Mouse (Mus musculus): ENCODE data around the gene Lyst. TPM values are rescaled to one million over a fixed set of nuclear protein-coding genes. Genes with fewer than 3 reads are reported as not detected.

Gene Lyst
- polyA plus RNA-seq, 1 experiment from 2014 or later, result 16.3 TPM

DNA sequence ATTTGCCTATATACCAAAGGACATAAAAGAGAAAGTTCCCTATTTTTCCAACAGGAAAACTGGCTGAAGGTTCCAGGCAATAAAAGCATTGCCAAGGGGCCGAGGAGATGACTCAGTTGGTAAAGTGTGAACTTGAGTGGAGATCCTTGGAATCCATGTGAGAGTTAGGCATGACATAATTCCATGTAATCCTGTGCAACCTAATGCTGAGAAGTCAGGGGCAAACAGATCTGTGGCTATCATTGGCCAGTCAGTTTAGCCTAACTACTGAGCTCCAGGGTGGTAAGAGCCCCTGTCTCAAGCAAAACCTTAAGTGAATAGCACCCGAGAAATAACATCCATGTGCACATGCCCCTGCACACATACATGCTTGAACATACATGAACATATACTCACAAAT, 17.3 kb upstream of the Lyst start:
- DNase-seq (ENCODE audit: low spot score), result no peak

DNA sequence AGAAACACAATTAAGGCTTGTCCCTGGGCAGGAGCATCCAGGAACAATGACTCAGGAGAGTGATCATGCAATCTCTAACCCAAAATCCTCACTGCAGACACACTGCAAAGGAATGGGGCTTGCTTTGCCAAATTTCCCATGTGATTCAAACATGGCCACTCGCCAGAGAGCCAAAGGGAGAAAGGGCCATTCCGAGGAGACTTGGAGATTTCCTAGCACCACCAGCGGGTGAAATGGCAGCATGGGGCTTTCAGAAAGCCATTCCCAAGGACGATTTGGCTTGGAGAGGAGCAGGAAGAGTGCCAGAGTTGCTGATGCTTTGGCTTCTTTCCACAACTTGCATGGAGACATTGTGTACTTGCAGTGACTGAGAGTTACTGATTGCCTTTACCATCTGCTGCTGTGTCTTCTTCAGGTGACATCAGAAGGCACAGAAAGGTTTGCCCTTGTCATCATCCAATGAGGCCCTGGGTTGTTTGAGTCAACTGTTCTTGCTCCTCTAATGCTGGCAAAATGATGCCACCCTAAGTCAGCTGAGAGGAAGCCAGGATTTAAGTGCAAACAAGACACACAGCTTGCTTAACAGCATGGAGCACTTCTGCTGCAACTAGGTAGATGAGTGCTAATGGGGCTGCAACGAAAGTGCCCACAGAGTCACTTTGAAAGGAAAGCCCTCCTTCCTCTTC, 16.5 kb upstream of the Lyst start:
- DNase-seq (ENCODE audit: low spot score), result no peak

DNA sequence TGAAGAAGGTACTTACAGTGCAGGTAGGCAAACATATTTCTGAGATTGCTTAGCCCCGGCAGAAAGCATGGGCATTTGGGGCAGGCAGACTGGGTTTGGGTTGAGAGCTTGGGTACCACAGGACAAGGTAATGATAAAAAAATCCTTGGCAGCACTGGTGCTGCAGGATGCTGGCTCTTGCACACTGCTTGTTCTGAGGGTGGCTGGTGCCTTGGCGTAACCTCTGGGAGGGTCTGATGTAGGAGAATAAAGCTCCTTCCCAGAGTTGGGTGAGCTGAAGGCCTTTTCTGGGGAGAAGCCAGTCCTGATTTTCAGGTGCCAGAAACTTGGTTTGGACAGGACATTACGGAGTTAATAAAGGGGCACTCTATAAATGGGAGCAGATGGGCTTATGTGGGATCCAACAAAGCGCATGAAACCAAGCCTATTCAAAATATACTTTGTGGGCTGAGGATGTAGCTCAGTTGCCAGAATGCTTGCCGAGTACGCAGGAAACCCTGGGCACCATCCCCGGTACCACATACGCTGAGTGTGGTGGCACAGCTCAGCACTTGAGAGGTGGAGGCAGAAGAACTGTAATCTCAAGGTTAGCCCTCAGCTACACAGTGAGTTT, 15.8 kb upstream of the Lyst start:
- DNase-seq (ENCODE audit: low spot score), result no peak

DNA sequence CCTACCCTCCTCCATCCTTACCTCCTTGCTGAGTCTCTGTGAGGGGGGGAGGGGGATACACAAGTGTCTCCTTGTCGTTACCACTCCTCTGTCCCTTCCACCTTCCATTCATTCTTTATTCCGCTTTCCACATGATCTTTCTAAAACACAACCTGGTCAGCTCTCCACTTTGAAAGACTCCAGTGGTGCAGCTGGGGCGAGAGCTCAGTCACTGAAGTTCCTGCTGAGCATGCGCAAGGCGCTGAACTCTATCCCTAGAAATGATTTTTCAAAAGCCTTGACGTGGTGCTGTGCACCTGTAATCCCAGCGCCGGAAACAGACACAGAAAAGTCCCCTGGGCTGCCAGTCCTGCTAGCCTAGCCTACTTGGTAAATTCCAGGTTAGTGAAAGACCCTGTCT, 15.1 kb upstream of the Lyst start:
- no peak for DNase-seq (ENCODE audit: low spot score)

DNA sequence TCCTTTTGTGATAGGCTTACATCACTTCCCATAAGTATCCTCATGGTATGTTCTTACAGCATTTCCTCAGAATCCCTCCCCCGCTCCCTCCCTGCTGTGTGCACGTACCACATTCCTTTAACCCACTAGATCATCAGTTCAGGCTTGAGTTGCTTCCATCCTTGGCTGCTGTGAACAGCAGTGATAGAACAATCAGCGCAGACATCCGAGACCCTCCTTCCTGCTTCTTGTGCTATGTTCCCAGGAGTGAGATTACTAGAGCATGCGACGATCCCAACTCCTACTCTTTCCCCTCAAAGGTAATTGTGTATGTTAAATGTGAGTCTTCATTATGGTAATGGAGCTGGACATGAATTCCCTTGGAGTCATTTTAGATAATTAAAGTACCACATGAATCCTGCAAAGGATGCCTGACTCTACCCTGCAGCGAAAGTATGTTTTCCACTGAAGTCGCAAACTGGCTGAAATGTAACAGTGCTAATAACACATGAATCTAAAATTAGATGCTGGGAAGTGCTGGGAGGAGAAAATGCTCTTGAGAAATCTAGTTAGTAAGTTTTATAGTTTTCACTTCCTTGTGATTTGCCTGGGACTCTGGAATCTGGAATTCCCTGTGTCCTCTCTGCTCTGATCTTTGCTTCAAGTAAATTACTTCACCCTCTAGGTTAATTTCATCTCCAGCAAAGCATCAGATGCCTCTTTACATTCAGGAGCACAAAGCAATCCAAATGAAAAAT, 13.6 kb upstream of the Lyst start:
- no peak for DNase-seq (ENCODE audit: low spot score)

DNA sequence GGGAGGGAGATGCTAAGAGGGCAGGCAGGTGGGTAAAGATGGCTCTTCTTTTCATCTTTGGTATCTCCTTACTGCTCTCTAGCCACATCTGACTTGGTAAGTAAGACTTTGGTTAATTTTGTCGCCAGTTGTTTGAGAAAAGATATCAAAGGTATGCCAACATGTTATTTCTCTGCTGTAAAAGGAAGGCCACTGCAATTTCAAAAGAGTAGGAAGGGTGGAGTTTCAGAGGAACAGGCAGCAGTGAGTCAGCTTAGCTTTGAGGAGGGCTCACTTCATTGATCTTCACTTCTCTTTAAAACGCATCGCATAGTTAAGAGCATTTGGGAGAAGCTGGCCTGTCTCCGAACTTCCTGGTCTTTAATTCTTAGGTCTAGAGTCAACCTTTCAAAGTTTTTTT, 8.2 kb upstream of the Lyst start:
- DNase-seq (ENCODE audit: low spot score), result no peak

DNA sequence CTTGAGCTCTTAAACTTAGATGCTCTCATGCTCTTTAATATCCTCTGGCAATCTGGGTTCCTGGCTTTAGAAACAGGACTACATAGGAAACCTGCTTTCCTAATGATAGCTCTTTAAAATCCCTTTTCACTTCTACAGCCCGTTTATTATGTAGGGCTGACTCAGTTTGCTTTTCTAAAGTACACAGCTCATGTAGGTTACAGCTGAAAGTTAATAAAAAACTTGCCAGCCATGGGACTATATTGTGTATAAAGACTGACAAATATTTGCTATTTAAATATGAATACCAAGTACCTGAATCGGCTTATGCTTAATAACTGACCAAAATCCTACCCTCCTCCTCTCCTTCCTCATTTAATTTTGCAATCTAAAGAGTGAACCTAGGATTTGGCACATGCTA, 6.7 kb upstream of the Lyst start:
- no peak for DNase-seq (ENCODE audit: low spot score)

DNA sequence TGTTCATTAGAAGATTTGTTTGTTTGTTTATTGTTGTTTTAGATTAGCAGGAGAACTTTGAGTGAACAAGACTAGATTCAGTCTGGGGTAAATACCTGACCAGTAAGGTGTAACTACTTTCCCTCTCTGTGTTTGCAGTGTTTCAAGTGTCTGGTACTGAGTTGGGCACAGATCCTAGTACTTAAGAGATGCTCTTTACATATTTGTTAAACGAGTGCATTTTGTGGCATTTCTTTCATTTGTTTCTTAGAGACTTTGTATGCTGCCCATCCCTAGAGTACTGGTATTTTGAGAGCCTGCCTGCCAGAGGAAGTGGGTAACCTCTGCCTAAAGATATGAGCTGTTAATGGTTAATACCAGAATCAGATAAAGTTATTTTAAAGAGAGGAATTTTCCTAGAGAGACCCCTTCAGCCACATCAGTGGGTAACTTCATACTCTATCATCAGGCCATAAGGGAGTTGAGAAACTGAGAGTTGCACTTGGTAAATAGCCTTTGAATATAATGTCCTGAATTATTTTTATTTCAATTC, 2.5 kb upstream of the Lyst start:
- no peak for DNase-seq (ENCODE audit: low spot score)

DNA sequence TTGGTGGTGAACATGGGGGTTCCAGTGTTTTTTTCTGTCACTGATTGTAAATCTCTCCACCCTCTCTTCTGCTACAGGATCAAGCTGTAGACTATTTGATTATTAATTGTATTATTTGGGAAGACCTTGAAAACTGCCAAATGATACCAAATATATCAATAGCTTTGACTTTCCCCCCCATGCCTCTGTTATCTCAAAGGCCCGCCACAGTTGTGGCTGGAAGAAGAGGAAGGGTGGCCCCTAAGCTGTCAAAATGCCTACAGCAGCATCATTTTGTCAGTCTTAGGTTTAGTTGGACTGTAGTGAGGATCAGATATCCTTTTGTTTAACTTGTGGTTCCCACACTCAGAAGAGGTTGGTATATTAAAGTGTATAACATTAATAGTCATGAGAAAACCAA, 1.7 kb upstream of the Lyst start:
- DNase-seq (ENCODE audit: low spot score), result no peak

DNA sequence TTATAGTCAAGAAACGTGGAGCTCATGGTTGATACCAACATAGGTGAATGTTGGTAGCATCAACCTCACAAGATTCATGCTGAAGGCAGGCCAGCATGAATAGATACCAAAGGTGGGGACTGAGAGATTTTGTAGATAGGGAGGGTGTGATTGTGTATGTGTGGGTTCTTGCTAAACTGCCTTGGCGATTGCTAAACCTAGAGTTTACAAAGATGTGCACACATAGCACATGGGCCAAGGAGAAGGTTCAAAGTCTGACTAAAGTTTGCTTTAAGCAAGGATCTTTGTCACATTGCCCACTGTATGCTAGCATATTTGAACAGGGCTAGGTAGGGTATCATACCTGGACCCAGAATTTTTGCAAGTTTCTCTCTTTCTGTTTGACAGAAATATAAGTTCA, 1.2 kb upstream of the Lyst start:
- DNase-seq (ENCODE audit: low spot score), result no peak

DNA sequence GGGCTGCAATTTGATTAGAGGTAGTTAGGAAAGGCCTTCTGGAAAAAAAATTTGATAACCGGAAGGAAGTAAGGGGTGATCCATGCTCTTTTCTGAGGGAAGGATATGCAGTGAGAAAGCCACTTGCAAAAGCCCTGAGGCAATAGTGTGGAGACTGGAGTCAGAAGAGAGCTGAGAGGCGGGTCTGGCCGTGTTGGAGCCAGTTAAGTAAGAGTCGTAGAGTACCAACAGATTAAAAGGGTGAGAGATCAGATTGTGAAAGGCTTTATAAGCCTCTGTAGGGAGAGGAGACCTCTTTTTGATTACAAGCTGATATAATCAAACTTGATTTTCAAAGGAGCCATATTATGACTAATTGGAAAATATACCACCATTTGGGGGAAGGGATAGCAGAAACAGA, 1.7 kb downstream of the Lyst start:
- no peak for DNase-seq (ENCODE audit: low spot score)

DNA sequence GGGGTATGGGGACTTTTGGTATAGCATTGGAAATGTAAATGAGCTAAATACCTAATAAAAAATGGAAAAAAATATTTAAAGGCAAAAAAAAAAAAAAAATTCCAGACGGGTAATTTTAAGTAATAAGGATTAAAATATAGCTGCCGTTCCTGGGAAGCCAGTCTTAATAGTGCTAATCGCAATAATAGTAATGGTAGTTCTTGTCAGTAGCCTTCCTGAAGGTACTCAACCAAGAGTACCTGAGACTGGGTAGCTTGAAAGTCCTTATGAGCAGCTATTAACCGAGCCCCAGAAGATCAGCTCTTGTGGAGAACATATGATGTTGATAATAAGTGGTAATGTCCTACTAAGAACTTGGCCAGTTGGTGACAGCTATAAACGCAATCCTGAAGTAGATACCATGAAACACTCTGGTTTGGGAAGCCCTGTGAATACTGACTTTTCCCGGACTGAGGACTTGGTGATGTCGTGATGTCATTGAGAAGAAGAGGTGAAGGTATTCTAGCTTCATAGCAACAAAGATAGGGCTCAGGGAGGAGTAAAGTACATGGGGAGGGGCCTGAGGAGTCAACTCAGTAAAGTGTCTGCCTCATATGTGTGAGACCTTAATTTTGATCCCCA, 6.3 kb downstream of the Lyst start:
- DNase-seq (ENCODE audit: low spot score), result no peak

DNA sequence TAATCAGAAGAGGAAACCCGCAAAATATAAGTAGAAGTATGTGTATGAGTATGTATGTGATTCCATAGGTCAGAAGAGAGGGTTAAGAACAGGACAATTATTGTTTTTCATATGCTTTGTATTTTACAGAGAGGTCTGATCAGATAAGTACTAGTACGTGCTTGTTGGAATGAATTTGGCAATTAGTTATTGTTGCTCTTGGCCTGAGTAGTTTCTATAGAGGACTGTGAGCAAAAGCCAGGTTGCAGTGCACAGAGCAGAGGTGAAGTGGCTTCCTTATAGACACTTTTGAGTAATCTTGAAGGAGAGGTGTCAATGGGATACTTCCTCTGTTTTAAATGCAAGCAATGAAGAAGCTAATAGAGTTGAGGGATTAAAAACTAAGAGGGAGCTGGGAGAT, 7.7 kb downstream of the Lyst start:
- no peak for DNase-seq (ENCODE audit: low spot score)

DNA sequence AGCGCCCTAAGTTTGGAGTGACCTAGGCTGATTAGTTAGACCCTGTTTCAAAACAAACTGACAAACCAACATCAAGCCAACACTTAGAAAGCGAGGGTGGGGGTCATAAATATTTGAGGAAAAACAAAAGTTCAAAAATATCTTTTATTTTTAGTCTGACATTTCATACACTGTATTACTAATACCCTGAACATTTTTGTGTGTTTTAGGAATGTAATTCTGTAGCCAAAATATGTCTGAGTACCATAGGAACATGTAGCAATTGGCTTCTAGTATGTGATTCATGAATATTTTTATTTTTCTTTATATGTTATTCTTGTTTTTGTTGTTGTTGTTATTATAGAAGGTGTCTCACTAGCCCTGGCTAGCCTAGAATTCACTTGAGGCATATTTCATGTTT, 11.2 kb downstream of the Lyst start:
- no peak for DNase-seq (ENCODE audit: low spot score)

DNA sequence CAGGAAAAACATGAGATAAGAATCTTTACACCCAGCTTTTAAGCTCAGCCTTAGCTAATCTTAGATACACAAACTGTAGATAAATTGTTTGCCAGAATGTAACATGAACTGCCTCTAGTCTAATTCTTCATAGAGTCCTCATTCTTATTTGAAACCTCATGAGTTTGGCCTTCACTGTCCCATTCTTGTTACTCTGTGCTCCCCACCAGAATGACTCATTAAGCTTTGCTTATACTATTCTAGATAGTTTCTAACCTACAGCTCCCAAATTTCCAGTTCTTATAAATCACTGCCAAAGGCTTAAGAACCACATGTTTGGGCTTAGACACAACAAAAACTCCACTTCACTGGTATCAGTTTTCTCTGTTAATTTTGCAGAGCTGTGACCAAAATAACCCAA, 16.0 kb downstream of the Lyst start:
- no peak for DNase-seq (ENCODE audit: low spot score)

DNA sequence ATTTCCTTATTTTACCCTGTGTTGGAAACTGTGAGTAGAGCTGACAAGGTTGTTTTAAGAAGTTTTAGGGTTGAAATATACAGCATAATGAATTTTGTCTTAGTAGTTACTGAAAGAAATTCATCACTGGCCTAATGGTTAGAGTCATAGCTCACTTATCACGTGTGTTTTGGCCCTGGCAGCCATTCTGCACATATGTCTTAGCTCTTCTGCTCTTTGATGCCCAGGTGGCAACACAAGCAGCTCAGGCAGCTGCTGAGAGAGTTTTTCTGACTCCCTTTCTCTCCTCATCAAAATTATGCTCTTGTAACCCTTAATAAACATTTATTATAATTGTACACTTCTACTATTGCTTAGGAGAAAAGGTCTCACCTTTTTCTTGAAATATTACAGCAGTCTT, 18.1 kb downstream of the Lyst start:
- DNase-seq (ENCODE audit: low spot score), result peak; percentile 49

DNA sequence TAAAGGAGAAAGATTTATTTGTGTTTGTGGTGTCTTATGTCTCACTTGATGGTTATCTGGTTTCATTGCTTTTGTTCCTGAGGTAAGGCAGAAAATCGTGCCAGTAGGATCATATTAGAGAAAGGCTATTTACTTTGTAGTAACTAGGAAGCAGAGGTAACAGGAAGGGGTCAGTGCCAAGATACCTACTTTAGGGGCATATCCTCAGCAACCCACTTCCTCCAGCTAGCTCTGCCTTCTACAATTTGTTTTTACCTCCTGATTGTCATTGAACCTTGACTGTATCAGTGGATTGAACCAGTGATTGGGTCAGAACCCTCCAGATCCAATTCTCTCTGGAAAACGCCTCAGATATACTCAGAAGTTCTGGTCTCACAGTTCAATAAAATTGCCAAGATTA, 19.5 kb downstream of the Lyst start:
- no peak for DNase-seq (ENCODE audit: low spot score)

DNA sequence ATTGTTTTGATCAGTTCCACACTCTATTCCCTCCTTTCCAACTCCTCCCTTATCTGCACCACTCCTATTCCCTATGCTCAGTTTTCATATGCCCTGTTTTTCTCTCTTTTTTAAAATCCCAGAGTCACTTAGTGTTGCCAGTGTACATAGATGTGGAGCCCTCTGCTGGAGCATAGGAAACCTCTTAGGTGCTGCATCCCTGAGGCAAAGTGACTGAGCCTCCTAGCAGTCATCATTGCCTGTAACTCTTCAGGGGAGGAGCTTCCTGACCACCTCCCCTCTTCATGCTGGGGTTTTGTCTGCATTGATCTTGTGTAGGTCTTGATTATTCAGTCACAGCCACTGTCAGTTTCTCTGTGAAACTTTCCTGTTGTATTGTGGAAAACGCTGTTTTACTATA, 22.7 kb downstream of the Lyst start:
- peak; percentile 80 for DNase-seq (ENCODE audit: low spot score)

DNA sequence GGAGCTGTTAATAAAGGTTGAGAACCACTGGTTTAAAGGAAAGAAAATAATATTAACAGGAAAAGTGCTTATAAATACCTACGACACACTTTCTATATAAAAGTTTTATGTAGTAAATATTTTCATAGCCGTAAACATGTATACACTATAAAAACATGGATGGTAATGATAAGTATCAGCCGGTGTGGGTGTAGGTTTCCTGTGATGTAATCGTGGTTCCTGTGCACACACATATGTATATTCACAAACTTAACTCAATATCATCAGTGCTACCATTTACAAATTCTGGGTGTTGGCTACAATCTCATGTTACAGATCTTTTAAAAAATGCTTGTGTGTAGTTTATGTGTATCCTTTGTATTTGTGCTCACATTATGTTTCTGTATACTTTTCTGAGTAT, 24.0 kb downstream of the Lyst start:
- no peak for DNase-seq (ENCODE audit: low spot score)

DNA sequence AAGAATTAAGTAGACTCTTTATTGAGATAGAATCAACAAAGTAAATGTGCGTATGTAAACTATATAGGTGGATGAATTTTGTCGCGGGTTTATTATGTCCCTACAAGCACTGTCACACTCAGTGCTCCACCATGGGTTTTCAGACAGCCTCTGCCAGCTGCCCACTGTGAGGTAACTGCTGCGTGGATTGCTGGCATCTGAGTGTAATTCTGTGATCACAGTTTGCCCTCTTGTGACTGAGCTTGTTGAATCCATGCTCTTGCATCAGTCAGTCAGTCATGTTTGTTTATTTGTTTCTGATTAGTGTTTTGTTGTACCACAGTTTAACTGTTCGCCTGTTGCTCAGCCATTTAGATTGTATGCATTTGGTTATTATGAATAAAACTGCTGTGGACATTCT, 31.3 kb downstream of the Lyst start:
- no peak for DNase-seq (ENCODE audit: low spot score)

DNA sequence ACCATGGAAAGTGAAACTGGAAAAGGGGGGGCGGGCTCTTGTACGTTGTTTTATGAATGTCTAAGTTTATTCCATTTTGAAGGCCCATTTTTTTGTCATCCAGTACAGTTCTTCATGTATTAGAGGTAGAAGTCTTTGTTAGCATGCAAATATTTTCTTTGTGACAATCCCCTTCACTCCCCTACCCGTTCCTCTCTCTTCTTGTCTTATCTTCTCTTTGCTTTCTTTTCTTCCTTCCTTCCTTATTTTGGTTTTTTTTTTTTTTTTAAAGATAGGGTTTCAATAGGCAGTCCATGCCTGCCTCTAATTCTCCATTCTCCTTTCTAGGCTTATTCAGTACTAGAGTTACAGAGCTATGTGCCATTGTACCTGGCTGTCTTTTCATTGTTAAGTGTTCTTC, 32.4 kb downstream of the Lyst start:
- DNase-seq (ENCODE audit: low spot score), result no peak

DNA sequence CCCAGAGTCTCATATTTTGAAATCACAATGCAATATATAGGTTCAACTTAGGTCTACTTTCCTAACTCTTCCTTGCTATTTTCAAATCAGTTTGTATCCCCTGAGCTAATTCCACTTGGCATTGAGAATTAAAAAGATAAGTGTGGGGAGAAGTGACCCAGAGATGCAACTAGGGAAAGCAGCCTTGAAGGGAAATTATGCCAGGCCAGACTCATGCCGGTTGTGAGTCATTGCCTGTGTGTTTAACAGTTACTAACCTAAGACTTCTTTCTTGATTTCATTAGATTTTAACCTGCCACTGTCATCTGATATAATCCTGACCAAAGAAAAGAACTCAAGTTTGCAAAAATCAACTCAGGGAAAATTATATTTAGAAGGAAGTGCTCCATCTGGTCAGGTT, 43.5 kb downstream of the Lyst start:
- no peak for DNase-seq (ENCODE audit: low spot score)
